ENCODE assay signal across 8 mouse cellular contexts in genomic region chr17:46162951-46163421, GRCm38 (mm10). TPM values are rescaled to one million over a fixed set of nuclear protein-coding genes. Genes with fewer than 3 reads are reported as not detected.
DNase-seq lines count a peak whose midpoint lies in the region; ATAC-seq lines count a peak whose summit lies in the region.

No protein-coding gene starts in this region.

- peak overlapping the region; percentile 48 for H3K9ac ChIP-seq in liver, embryonic 16.5 days (ENCODE audit: low read depth, low read length)

- H3K4me2 ChIP-seq in liver, embryonic 16.5 days (ENCODE audit: low read depth, low read length) = peak overlapping the region; percentile 76

- intact Hi-C loops in left cerebral cortex, postnatal 4 days (cut with DNase I) = no loop called here

- peak overlapping the region; percentile 73 for H3K27ac ChIP-seq in liver, embryonic 16.5 days (ENCODE audit: low read length)

- peaks cover 69% of the 10 kb centered on the region for H3K36me3 ChIP-seq in erythroblast, embryonic 14.5 days (ENCODE audit: control insufficient read depth)
- H3K36me3 ChIP-seq in liver, embryonic 16.5 days (ENCODE audit: control insufficient read depth, insufficient read depth) = peaks cover 44% of the 10 kb centered on the region

- WGBS in liver, embryonic 16.5 days (ENCODE audit: insufficient replicate concordance) = 18% methylated on average over 9 of the region's 9 CpGs

- peak overlapping the region; percentile 80 for H3K4me3 ChIP-seq in erythroblast, embryonic 14.5 days (replicated peaks)
- peak overlapping the region; percentile 86 for H3K4me3 ChIP-seq in liver, embryonic 16.5 days (ENCODE audit: low read depth, low read length)

- H3K27me3 ChIP-seq in erythroblast, embryonic 14.5 days (ENCODE audit: control insufficient read depth) = no peaks in the 10 kb centered on the region
- no peaks in the 10 kb centered on the region for H3K27me3 ChIP-seq in liver, embryonic 16.5 days (ENCODE audit: control insufficient read depth, insufficient read depth, low read depth, low read length)

- DNase-seq in CD8-positive naive resting alpha-beta T cell, adult 2 months (ENCODE audit: low read depth in 2 of 2, low spot score in 2 of 2) = peak; percentile 73 to 84
- DNase-seq in induced T-regulatory cell, adult 2 months (ENCODE audit: low read depth) = peak; percentile 92
- peak; percentile 49 to 73 for DNase-seq in spleen, postnatal 4 days (ENCODE audit: low spot score in 2 of 2)
- no peak for DNase-seq in embryo, embryonic 11 days
- no peak for DNase-seq in left cerebral cortex, postnatal 4 days

- peaks cover 63% of the 10 kb centered on the region for H3K4me1 ChIP-seq in erythroblast, embryonic 14.5 days (ENCODE audit: control insufficient read depth)
- H3K4me1 ChIP-seq in liver, embryonic 16.5 days (ENCODE audit: control insufficient read depth, low read depth, low read length) = peaks cover 29% of the 10 kb centered on the region

- H3K9me3 ChIP-seq in erythroblast, embryonic 14.5 days (ENCODE audit: control insufficient read depth, low read length) = no peaks in the 10 kb centered on the region
- H3K9me3 ChIP-seq in liver, embryonic 16.5 days (replicated peaks; ENCODE audit: control insufficient read depth, low read length) = no peaks in the 10 kb centered on the region

- ATAC-seq in erythroblast, adult 5-6 weeks (replicated peaks; ENCODE audit: low FRiP score, poor library complexity, severe bottlenecking) = no peak
- no peak for ATAC-seq in liver, embryonic 16.5 days (ENCODE audit: low read depth)

RNA-seq across cellular contexts. Expression of gene Gtpbp2, which starts 2.2 kb away (rescaled TPM):
- 15.3 and 19.3 TPM in 2 replicates for polyA plus RNA-seq in erythroblast, embryonic 14.5 days (2012)
- total RNA-seq in erythroblast, adult 5-6 weeks (2015; ENCODE audit: low replicate concordance) = 296 and 371 TPM in 2 replicates
- 714 and 945 TPM in 2 replicates for total RNA-seq in erythroblast, adult 5-6 weeks (2017; ENCODE audit: low replicate concordance)
- polyA plus RNA-seq in liver, embryonic 16.5 days (2015; fragmentation: Nextera tagmentation; extraction: Ambion mirVana) = 38.6 and 41.4 TPM in 2 replicates
- 100 to 1,000 TPM; 111 TPM for total RNA-seq in left cerebral cortex, postnatal 4 days (2021)

RNA-seq across cellular contexts. Expression of gene Mad2l1bp, which starts 9.6 kb away (rescaled TPM):
- 1.4 and 4.1 TPM in 2 replicates for polyA plus RNA-seq in erythroblast, embryonic 14.5 days (2012)
- 33.0 and 66.5 TPM in 2 replicates for total RNA-seq in erythroblast, adult 5-6 weeks (2015; ENCODE audit: low replicate concordance)
- total RNA-seq in erythroblast, adult 5-6 weeks (2017; ENCODE audit: low replicate concordance) = 30.2 and 33.7 TPM in 2 replicates
- 43.3 and 46.3 TPM in 2 replicates for polyA plus RNA-seq in liver, embryonic 16.5 days (2015; fragmentation: Nextera tagmentation; extraction: Ambion mirVana)
- 10 to 100 TPM; 16.2 to 17.8 TPM for total RNA-seq in left cerebral cortex, postnatal 4 days (2021)

RNA-seq across cellular contexts. Expression of gene Rsph9, which starts 19.0 kb away (rescaled TPM):
- 0.42 TPM in 1 of 2 replicates, not detected in the other for polyA plus RNA-seq in erythroblast, embryonic 14.5 days (2012)
- 2.1 TPM in 1 of 2 replicates, not detected in the other for total RNA-seq in erythroblast, adult 5-6 weeks (2015; ENCODE audit: low replicate concordance)
- total RNA-seq in erythroblast, adult 5-6 weeks (2017; ENCODE audit: low replicate concordance) = 0.42 and 7.3 TPM in 2 replicates
- 1.1 TPM in 2 replicates for polyA plus RNA-seq in liver, embryonic 16.5 days (2015; fragmentation: Nextera tagmentation; extraction: Ambion mirVana)
- total RNA-seq in left cerebral cortex, postnatal 4 days (2021) = 10 to 100 TPM; 40.0 to 43.8 TPM

RNA-seq across cellular contexts. Expression of gene Polh, which starts 39.5 kb away (rescaled TPM):
- polyA plus RNA-seq in erythroblast, embryonic 14.5 days (2012) = 0.24 and 0.27 TPM in 2 replicates
- 4.6 and 4.8 TPM in 2 replicates for total RNA-seq in erythroblast, adult 5-6 weeks (2015; ENCODE audit: low replicate concordance)
- 14.9 and 17.8 TPM in 2 replicates for total RNA-seq in erythroblast, adult 5-6 weeks (2017; ENCODE audit: low replicate concordance)
- 14.4 and 15.2 TPM in 2 replicates for polyA plus RNA-seq in liver, embryonic 16.5 days (2015; fragmentation: Nextera tagmentation; extraction: Ambion mirVana)
- 10 to 100 TPM in 1 of 2 experiments, 1 to 10 TPM in 1; 9.7 to 10.7 TPM for total RNA-seq in left cerebral cortex, postnatal 4 days (2021)

RNA-seq across cellular contexts. Expression of gene Xpo5, which starts 39.6 kb away (rescaled TPM):
- polyA plus RNA-seq in erythroblast, embryonic 14.5 days (2012) = 0.36 and 0.51 TPM in 2 replicates
- 9.0 and 15.3 TPM in 2 replicates for total RNA-seq in erythroblast, adult 5-6 weeks (2015; ENCODE audit: low replicate concordance)
- total RNA-seq in erythroblast, adult 5-6 weeks (2017; ENCODE audit: low replicate concordance) = 11.7 and 14.9 TPM in 2 replicates
- polyA plus RNA-seq in liver, embryonic 16.5 days (2015; fragmentation: Nextera tagmentation; extraction: Ambion mirVana) = 13.5 and 13.7 TPM in 2 replicates
- total RNA-seq in left cerebral cortex, postnatal 4 days (2021) = 10 to 100 TPM; 45.0 to 46.3 TPM

Comparison
In these comparisons a context has a peak if more than half of its experiments do, and no peak if none do; other contexts are left out.
1. DNase-seq: peak in CD8-positive naive resting alpha-beta T cell, adult 2 months (2 of 2), induced T-regulatory cell, adult 2 months (single experiment) and spleen, postnatal 4 days (2 of 2); none in embryo, embryonic 11 days (single experiment) and left cerebral cortex, postnatal 4 days (single experiment).
2. RNA of gene Rsph9, which starts 19.0 kb away (total RNA-seq): 40.0 to 43.8 TPM in left cerebral cortex, postnatal 4 days; 0.42 to 7.3 TPM in erythroblast, adult 5-6 weeks; every median in the first group is over 4 times any median in the second.